Mouse (Mus musculus): ENCODE data around the gene Grid1.

GRCm38 (mm10) chr14:35173861-35174260 is 354.0 kb downstream of the Grid1 start:
- no peak for TF ChIP-seq CTCF (IDR thresholded peaks at IDR 0.05; ENCODE audit: borderline replicate concordance, insufficient read depth, low read length)
- no peak for TF ChIP-seq POLR2A (IDR thresholded peaks at IDR 0.05; ENCODE audit: low read depth, low read length)

Measured in embryonic fibroblast, embryonic 13.5 days (primary cell).